Mouse (Mus musculus) T-cell, adult 66 days (primary cell): ENCODE data around the gene Gm3696. TPM values are rescaled to one million over a fixed set of nuclear protein-coding genes. Genes with fewer than 3 reads are reported as not detected.

Experiments used
- total RNA-seq, 2 experiments: library from RNA; stranded (reverse); gene quantifications; 3 replicates in 1 of 2; 4 replicates in 1 of 2; pipeline ENCODE4 v1.2.4; 2023

The Gm3696 gene
- not detected for total RNA-seq

GRCm38 (mm10) chr14:7100521-7100920, at the start of gene Gm3696:
Gene Gm3696 (minus strand): TSS chr14:7100621.

GRCm38 (mm10) chr14:7125312-7125711, 24.9 kb upstream of the Gm3696 start, which contains the start of gene Gm6676:
Gene Gm6676 (minus strand): TSS chr14:7125412.

GRCm38 (mm10) chr14:7044870-7045269, 55.6 kb downstream of the Gm3696 start, which contains the start of gene Gm3685:
Gene Gm3685 (minus strand): TSS chr14:7044970.

Other genes with a start within 250 kb of the Gm3696 start
- under 1 TPM; 0.44 to 0.59 TPM for gene Gm3667, start 210.7 kb downstream of the Gm3696 start, total RNA-seq
- not detected for gene Gm6356, start 126.8 kb downstream of the Gm3696 start, total RNA-seq
- under 1 TPM in 1 of 2 experiments, not detected in 1; 0.44 TPM for gene Gm10406, start 73.2 kb downstream of the Gm3696 start, total RNA-seq
- not detected for gene Gm3685, start 55.7 kb downstream of the Gm3696 start, total RNA-seq
- not detected for gene Gm6676, start 24.8 kb upstream of the Gm3696 start, total RNA-seq
- gene Gm3512, start 73.9 kb upstream of the Gm3696 start, total RNA-seq, result 1 to 10 TPM in 1 of 2 experiments, under 1 TPM in 1; 0.29 to 1.1 TPM
- gene Gm16434, start 93.9 kb upstream of the Gm3696 start, total RNA-seq, result not detected
- gene Gm3727, start 164.1 kb upstream of the Gm3696 start, total RNA-seq, result not detected
- gene Gm3739, start 214.4 kb upstream of the Gm3696 start, total RNA-seq, result 1 to 10 TPM; 1.0 to 1.6 TPM
- gene Gm5797, start 231.8 kb upstream of the Gm3696 start, total RNA-seq, result not detected